8 mouse cellular contexts compared by ENCODE assay signal in genomic region chr11:30770817-30771216, GRCm38 (mm10). TPM values are rescaled to one million over a fixed set of nuclear protein-coding genes. Genes with fewer than 3 reads are reported as not detected.
DNase-seq lines count a peak whose midpoint lies in the region; ATAC-seq and TF ChIP-seq lines count a peak whose summit lies in the region.

No protein-coding gene starts in this region.

- DNase-seq in heart, embryonic 10.5 days (ENCODE audit: low spot score), result no peak
- no peak for DNase-seq in heart, postnatal 10 days
- no peak for DNase-seq in spleen, postnatal 10 days (ENCODE audit: low spot score in 2 of 2)
- no peak for DNase-seq in ovary, postnatal 36 days (ENCODE audit: low spot score)
- no peak for DNase-seq in kidney, postnatal 10 days

- peak overlapping the region; percentile 98 for H3K27ac ChIP-seq in heart, embryonic 10.5 days
- H3K27ac ChIP-seq in hindbrain, embryonic 12.5 days, result no peak overlapping the region
- H3K27ac ChIP-seq in macrophage, result no peak overlapping the region

- 73% methylated on average over 3 of the region's 3 CpGs for WGBS in heart, embryonic 10.5 days
- WGBS in hindbrain, embryonic 12.5 days, result 82% methylated on average over 3 of the region's 3 CpGs
- WGBS in macrophage (ENCODE audit: missing documents), result 75% methylated on average over 3 of the region's 3 CpGs

- peaks cover 39% of the 10 kb centered on the region for H3K79me2 ChIP-seq in macrophage (ENCODE audit: inconsistent target)

- peak overlapping the region; percentile 68 for H3K4me2 ChIP-seq in hindbrain, embryonic 12.5 days (replicated peaks)

- H3K36me3 ChIP-seq in heart, embryonic 10.5 days, result no peaks in the 10 kb centered on the region
- H3K36me3 ChIP-seq in E14TG2a.4 (ENCODE audit: insufficient read depth, low read length) (no peaks in the 10 kb centered on the region), macrophage (ENCODE audit: inconsistent target) (no peaks in the 10 kb centered on the region)
- no peaks in the 10 kb centered on the region for H3K36me3 ChIP-seq in hindbrain, embryonic 12.5 days

- TF ChIP-seq CTCF in E14TG2a.4 (conservative IDR thresholded peaks at IDR 0.05; ENCODE audit: low read length), result no peak

- H3K9me3 ChIP-seq in heart, embryonic 10.5 days, result no peaks in the 10 kb centered on the region
- H3K9me3 ChIP-seq in E14TG2a.4 (ENCODE audit: low read length), result no peaks in the 10 kb centered on the region
- no peaks in the 10 kb centered on the region for H3K9me3 ChIP-seq in hindbrain, embryonic 12.5 days (replicated peaks)

- H3K4me3 ChIP-seq in heart, embryonic 10.5 days, result peak overlapping the region; percentile 96
- H3K4me3 ChIP-seq in E14TG2a.4 (replicated peaks; ENCODE audit: low read length), result peak overlapping the region; percentile 94
- peak overlapping the region; percentile 99 for H3K4me3 ChIP-seq in hindbrain, embryonic 12.5 days
- H3K4me3 ChIP-seq in macrophage (ENCODE audit: inconsistent target), result peak overlapping the region; percentile 54

- peaks cover 5% of the 10 kb centered on the region; the same call in 1 of the 2 replicates for H3K4me1 ChIP-seq in heart, embryonic 10.5 days
- peaks cover 31% of the 10 kb centered on the region for H3K4me1 ChIP-seq in E14TG2a.4 (replicated peaks; ENCODE audit: low read depth, low read length)
- peaks cover 17% of the 10 kb centered on the region for H3K4me1 ChIP-seq in hindbrain, embryonic 12.5 days

- H3K9ac ChIP-seq in hindbrain, embryonic 12.5 days, result peak overlapping the region; percentile 99; the same call in 1 of the 2 replicates

- intact Hi-C loops in heart, postnatal 10 days (cut with DNase I), result no loop called here

- no peak for ATAC-seq in hindbrain, embryonic 12.5 days (ENCODE audit: low FRiP score)

- H3K27me3 ChIP-seq in heart, embryonic 10.5 days (ENCODE audit: insufficient read depth, poor library complexity, severe bottlenecking), result no peaks in the 10 kb centered on the region
- H3K27me3 ChIP-seq in E14TG2a.4 (ENCODE audit: insufficient read depth, low read length), result no peaks in the 10 kb centered on the region
- no peaks in the 10 kb centered on the region for H3K27me3 ChIP-seq in hindbrain, embryonic 12.5 days

RNA-seq across cellular contexts. Expression of gene Psme4, which starts 0.7 kb away (rescaled TPM):
- polyA plus RNA-seq in heart, embryonic 10.5 days (2016; fragmentation: Nextera tagmentation; extraction: Ambion mirVana), result 14.2 and 21.2 TPM in 2 replicates
- total RNA-seq in heart, postnatal 10 days (2021), result 10 to 100 TPM; 80.2 to 83.8 TPM
- 34.5 and 36.6 TPM in 2 replicates for polyA plus RNA-seq in hindbrain, embryonic 12.5 days (2016; fragmentation: Nextera tagmentation; extraction: Ambion mirVana)
- 100 to 1,000 TPM; 139 to 414 (median 270) TPM for total RNA-seq in macrophage (2018; cell fraction: chromatin; rRNA removed)
- 10 to 100 TPM; 39.4 to 71.3 (median 49.8) TPM for total RNA-seq in macrophage (2018; cell fraction: cytosol; rRNA removed)
- 100 to 1,000 TPM in 23 of 26 experiments, 10 to 100 TPM in 3; 75.6 to 230 (median 143) TPM for total RNA-seq in macrophage (2018; cell fraction: nucleus; rRNA removed)
- polyA plus RNA-seq in macrophage (2018), result 27.5 to 37.3 TPM (median 33.7 TPM) in 3 replicates
